Mouse (Mus musculus) layer of hippocampus, postnatal 10 days (tissue): ENCODE data around the gene Papolb. TPM values are rescaled to one million over a fixed set of nuclear protein-coding genes. Genes with fewer than 3 reads are reported as not detected.
A peak's percentile ranks its signal among the peaks of the same experiment; 100 is the strongest.

Experiments used
- DNase-seq, 2 experiments: peaks; one replicate each; pipeline ENCODE4 v3.0.0; 2021; ENCODE audit warnings: low spot score in 2 of 2
- total RNA-seq, 2 experiments: library from RNA; stranded (reverse); gene quantifications; 2 replicates each; pipeline ENCODE4 v1.2.3; 2021

The Papolb gene
- total RNA-seq, 2 experiments from 2014 or later = 0.67 to 0.85 TPM

DNA sequence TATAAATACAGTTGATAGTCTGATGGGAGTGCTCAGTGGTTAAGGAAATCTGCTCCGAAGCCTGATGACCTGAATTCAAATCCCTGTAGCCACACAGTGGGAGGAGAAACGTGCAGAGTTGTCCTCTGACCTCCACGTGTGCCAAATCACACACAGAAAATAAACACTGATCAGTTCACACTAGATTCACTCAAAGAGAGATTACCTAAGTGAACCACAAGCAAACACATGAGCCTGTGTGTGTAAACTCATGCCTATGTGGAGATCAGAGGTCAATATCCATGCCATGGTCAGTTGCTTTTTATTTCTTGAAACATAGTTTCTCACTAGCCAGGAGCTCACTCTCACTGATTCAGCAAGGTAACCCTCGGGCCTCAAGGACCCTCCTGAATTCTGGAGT is 9.5 kb downstream of the Papolb start:
- no peak for DNase-seq

DNA sequence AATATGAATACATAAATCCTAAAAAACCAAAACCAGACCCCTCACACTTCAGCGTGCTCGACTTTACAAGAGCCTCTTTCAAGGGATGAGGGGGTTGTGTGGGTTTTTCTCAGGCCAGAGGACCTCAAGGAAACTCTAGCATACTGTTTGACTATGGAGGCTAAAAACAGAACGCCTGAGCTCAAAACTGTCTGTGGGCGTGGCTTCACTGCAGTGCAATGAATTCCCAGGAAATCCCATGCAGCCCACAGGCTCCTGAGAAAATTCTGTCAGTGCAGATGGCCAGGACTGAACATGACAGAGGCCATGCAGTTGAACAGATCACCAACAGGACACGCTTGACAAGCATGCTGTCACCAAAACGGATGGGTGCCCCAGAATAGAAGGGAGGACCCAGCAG is 10.9 kb downstream of the Papolb start:
- no peak for DNase-seq

DNA sequence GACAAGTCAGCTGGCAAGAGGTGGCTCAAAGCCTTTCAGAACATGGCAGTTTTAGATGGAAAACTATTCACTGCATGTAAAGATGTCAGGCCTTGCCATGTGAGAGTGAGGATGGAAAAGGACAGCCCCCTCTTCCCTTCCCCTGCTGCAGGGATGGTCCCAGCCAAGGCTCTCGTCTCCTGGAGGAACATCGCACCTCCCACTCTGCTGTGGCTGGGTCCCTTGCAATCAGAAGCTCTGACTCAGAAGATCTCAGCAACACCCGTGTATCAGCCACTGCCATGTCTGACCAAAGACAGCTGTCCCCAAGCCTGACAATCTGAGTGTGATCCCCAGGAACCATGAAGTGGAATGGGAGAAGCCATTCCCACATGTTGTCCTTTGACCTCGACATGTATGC is 17.8 kb downstream of the Papolb start:
- DNase-seq = no peak

DNA sequence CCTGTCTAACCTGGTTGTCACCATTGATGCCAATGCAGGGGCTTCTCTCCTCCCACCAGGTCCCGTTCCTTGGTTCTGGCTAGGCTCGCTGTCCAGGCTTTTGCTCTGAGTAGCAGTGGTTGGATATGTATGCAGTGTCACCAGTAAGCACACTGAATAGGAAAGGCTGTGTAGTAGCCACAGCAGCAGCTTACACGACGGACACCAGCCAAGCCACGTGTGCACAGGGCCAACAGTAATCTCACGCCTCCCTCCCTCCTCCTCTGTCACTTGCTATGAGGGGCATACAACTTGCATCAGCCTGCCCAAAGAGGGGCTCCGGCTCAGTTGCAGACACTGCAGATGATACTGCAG is 19.8 kb downstream of the Papolb start:
- no peak for DNase-seq

DNA sequence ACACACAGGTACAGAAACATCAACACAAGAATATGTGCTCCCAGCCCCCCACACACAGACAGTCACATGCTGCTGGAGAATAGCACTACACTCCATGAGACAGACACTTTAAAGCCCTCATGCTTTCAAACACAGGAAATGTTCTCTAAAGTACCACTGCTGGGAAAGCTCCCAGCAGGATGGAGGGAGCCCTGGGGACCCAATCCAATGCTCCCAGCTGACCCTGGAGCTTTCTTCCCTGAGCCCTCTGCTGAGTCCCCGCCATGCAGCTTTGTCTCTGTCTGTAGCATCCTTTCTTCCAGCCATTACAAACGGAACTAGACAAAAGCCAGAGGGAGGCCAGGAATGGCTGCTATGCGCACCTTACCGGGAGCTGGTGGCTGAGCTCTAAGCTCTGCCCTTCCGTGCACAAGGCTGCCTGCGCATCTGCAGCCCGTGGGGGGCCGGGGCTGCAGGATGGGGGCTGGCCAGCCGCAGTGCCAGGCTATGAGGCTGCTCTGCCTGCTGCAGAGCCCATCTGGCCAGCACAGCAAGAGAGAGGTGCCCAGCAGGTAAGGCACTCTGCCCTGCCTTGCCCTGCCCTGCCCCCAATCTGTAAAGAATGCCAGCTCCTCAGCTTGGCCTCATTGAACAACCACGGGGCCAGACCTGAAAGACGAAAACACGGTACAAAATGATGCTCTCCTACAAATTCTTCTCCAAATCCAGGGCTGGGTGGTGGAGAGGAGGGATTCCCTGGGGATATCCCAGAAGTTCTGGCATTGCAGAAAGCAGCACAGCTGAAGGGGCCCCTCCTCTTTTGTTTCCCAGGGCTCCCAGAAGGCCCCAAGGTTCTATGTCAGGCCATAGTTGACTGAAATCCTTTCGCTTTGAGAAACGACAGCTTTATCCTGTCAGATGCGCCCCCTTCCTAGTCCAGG is 20.5 kb downstream of the Papolb start:
- DNase-seq = no peak

DNA sequence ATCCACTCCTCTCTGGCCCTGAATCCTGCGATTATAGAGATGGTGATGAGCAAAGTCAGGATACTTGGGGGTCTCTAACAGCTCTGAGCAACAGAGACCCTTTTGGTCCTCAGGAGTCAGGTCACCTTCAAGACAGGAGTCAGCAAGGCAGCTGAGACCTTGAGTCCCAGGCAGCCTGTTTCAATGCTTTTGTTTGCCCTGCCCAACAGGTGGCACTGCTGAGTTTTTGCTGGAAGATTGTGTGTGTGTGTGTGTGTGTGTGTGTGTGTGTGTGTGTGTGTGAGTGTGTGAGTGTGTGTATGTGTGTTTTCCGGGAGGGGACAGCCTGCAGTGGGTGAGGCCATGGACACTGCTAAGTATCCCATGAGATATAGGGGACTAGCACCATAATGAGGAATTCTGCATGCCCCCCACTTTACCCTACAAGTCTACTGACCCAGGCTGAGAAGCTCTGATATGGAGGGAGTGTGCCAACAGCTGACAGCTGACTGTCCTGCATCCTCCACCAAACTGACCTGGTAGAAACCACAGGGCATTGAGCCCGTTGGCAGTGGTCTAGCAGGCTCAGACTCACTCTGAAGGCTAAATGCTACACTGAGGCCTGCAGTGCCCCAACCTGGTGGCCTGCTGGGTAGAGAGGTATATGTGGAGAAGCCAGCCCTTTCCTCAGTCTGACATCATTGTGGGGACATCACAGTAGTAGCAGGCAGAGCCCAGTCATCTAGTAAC is 24.0 kb downstream of the Papolb start:
- DNase-seq = no peak

DNA sequence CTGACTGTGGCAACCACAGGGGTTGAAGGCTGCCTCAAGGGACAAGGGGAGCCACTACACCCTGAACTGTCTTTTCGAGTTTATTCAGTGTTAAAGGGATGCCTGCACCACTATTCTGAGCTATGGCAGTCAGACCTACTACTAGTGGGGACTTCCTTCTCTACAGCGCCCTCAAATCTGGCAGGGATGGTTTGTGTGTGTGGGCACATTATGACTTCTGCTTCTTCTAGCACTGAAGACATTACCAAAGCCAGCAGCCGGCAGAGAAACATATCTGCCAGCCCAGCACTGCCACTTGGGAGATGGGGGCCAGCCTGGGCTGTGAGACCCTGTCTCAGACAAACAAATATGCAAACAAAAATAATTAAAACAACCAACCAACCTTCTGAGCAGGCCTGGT is 25.7 kb downstream of the Papolb start:
- DNase-seq = no peak

DNA sequence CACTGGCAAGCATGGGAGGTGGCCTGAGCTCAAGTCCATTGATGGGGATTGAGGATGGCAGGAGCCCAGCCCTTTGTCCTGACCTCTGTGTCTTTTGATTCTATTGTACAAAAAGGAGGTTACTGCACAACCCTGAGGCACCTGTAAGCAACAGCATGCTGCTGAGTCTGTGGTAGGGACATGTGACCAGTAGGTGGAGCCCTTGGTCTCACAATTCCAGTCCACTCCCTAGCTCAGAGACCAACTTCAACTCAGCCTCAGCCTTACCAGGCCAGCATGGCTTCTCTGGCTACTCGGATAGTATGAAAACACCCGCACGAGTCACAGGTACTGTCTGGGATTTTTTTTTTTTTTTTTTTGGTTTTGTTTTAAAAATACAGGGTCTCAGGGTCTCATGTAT is 27.5 kb downstream of the Papolb start:
- peak; percentile 81 to 86 for DNase-seq

DNA sequence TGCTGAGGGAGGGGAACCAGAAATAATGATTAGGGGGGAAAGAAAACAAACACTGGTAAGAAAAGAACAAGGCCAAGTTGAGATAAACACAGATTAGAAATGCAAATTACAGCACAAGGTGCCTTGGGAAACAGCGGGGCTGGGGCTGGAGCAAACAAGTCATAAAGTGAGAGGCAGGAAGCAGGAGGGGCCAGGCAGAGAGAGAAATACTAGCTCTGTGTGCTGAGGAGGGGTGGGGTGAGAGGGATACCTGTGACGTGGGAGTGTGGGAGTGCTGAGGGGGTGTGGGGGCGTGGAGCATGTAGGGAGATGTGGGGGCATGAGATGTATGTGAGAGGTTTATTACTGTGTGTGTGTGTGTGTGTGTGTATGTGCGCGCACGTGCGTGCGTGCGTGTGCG is 29.0 kb downstream of the Papolb start:
- no peak for DNase-seq

DNA sequence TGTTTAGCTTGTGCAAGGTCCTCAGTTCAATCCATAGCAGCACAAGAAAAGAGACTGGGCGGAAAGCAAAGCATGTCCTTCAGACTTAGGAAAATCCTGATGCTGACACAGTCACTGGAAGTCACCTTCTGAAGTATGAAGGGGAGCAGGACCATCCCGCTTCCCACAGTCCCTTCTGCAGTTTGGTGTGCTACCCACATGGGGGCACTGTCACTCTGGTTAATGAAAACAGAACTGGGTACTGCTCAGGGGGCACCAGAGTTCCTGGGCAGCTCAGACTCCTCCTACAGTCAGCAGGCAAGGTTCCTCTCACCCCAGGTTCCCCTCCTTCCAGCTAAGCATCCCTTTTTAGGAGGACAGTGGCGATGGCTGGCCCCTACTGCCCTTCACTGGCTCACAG is 30.9 kb downstream of the Papolb start:
- peak; percentile 74 to 77 for DNase-seq

DNA sequence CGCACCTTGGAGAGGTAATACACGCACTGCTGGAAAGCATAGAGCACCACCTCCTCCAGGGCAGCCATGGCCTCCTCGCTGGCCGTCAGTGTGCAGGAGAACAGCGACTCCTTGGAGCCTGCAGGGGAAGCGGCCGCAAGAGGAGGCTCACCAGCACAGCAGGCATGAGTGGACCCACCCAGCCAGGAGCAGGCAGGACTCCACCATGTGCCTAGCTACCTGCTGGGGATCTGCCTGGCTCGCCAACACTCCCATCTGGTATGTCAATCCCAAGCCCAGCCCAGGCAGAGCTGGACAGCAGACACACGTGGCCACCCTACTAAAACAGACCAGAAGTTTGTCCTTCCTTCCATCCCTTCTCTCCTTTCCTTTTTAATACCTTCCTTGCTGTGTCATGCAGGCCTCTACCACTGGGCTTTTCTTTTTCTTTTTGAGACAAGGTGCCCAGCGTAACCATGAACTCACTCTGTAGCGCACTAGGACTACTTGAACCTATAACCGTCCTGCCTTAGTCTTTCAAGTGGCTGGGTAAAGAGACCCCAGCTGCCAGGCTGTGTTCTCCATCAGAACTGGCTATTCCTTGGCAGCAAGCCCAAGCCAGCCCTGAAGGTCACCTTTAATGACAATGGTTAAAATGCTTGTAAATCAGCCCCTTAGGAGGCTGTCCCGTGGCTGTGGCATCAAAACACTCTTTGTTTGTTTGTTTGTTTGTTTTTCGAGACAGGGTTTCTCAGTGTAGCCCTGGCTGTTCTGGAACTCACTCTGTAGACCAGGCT is 34.4 kb downstream of the Papolb start:
- no peak for DNase-seq

DNA sequence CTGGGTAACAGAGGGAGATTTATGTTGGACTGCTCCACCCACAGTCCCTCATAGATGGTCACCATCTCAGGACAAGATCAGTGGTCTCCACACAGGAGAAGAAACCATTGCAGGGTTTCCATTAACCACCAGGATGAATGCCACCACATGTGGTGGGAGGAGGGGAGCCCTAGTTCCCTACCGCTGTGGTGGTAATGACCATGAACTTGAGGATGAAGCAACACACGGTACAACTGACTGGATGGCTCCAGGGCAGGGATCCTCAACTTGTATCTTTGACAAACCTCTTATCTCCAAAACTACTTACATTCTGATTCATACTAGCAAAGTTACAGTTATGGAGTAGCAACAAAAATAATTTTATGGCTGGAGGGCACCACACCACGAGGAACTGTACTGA is 36.6 kb downstream of the Papolb start:
- no peak for DNase-seq

DNA sequence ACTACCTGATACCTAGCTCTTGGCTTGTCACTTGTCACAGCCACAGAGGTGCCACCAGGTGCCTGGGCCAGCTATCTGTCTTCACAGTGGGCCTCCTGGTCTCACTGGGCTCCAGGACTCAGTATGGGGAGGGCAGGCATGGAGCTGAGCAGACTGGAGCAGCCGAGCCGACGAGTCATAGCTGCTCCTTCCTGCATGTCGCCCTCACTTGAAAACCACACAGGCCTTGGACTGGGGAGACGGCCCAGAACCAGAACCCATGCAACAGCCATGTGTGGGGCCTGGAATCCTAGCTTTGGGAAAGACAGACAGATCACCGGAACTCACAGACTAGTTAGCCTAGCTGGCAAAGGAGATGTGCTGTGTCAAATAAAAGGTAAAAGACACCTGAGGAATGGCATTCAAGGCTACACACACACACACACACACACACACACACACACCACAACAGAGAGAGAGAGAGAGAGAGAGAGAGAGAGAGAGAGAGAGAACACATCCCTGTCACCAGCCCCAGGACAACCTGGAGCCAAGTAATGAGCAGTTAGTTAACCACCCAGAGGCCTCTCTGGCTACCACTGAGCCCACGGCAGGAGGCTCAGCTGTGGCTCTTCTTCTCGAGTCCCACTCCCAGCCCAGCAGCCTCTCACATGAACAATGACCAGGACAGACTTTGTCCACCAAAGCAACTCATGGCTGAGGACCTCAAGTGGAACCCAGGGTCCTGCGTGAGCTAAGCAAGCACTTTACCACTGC is 39.7 kb downstream of the Papolb start:
- no peak for DNase-seq

DNA sequence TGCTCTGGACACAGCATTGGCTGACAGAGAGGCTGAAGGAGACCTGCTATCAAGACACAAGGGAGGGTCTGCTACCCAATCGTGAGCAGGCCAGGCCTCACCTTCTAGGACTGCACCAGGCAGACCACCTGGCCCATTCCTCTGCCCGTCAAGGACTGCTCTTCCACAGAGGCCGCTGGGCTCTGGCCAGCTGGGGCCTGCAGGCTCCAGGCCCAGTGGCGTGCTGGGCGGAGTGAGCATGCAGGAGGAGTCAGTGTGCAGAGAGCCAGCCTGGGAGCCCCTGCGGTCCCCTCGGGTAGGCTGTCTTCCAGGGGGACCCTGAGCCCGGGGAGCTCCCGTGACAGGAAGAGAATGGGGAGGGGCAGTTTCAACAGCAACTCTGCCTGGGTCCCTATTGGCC is 43.2 kb downstream of the Papolb start:
- no peak for DNase-seq

DNA sequence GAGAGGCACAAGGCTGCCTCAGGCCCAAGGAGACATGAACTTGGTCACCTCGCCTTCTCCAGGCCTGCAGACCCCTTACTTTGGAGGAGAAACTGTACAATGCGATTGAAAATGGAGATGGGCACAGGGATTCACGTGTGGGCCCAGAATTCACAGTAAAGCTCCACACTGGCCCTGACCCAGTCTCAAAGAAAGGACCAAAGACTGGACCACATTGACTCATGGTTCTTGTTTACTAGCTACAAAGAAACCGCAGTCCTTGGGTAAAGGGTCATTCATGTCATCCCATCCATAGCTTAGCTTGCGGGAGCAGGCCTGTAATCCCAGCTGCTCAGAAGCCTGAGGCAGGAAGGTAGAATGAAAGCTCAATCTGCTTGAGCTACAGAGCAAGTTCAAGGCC is 46.3 kb downstream of the Papolb start:
- no peak for DNase-seq

DNA sequence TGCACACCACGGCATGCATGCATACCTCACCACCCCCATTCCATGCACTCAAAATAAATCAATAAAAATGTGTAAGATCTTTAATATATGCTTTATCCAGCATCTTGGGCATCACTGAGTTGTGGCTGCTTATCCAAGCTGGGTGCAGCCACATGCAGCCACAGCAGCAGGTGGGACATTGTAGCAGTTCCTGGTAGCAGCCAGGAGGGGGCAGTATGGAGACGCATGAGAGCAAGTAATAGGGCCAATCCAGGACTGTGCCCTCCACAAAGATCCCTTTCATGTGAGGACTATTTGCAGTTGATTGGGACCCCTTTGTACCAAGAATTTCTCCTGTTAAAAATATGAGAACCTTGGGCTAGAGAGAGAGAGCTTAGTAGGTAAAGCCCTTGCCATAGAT is 47.4 kb downstream of the Papolb start:
- DNase-seq = no peak

DNA sequence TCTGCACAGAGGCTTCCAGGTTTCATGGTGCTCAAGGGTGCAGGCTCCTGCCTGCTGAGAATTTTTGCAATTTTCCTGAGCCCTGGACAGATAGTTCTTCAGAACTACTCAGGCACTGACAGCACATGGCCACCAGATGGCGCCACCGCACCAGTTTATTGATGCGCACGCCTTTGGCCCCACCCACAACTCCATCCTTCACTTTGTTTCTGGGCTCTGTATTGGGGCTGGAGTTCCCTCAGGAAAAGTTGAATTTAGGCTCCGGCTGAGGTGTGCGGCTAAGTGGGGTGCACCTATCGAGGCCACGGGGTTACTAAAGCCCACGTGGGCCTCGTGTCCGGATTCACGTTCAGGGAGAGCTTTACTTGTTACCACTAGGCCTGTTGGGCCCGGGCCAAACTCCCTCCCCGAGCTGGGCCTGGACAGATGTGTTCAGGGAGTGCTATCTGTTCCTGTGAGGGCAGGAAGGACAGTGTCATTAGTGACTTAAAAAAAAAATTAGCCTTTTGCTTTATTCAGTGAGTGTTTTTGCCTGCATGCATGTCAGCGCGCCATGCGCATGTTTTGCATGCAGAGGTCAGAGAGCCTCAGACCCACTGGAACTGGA is 50.9 kb downstream of the Papolb start:
- peak; percentile 90 to 91 for DNase-seq

DNA sequence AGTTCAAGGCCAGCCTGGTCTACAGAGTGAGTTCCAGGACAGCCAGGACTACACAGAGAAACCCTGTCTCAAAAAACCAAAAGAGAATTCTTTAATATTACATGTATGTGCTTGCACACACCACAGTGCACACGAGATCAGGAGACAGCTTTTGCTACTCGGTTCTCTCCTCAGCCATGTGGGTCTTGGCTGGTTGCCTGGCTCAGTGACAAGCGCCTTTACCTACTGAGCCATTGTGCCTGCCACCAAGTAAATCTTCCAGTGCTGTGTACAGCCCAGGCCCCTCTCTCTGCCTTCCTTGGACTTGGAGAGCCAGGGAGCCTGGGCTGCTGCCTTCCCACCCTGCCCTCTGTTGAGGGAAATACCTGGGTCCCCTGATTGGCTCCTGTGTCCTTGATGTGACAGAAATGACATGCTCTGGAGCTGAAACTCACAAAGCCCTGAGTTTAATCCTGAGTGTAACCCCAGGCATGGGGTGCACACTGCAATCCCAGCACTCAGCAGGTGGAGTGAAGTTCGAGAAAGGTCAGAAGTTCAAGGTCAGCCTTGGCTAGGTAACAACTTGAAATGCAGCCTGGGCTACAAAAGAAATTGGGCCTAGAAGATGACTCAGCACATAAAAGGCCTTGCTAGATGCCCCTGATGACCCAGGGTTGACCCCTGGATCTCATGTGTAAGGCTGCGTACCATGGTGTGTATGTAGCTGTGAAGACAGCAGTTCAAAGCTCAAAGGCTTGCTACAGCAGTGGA is 51.8 kb downstream of the Papolb start:
- DNase-seq = no peak

DNA sequence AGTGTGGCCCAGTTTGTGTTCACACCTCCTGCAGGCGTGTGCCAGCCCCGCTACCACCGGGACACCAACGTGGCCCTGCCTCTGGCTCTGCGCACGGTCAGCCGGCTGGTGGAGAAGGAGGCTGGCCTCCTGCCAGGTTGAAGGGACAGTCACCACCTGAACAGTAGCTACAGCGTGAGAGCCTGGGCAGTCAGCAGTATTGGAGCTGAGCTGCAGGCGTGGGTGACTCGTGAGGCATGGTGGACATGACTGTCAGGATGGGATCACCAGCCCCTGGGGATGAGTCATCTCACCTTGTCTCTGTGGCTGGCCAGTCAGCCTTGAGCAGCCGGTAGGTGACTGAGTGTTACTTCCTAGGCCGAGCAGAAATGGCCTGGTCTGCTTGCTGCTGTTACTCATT is 52.5 kb downstream of the Papolb start:
- DNase-seq = no peak
